Mouse (Mus musculus) ES-E14 (cell line): ENCODE results near the gene Nmrk2.

Experiments
- CHD2 ChIP-seq: IDR thresholded peaks from 2 replicates; pipeline ENCODE4 v1.6.1; 2014; ENCODE audit warnings: mild to moderate bottlenecking, low read depth, low read length, inconsistent platforms
- MAFK ChIP-seq: IDR thresholded peaks from 2 replicates; pipeline ENCODE4 v1.6.1; 2014; ENCODE audit warnings: mild to moderate bottlenecking, low read depth, low read length, inconsistent platforms; ENCODE audit not compliant: insufficient read depth
- ZC3H11A ChIP-seq: IDR thresholded peaks from 2 replicates; pipeline ENCODE4 v1.6.1; 2012; ENCODE audit warnings: low read depth, mild to moderate bottlenecking, inconsistent platforms, low read length, borderline replicate concordance
- ZNF384 ChIP-seq: IDR thresholded peaks from 2 replicates; pipeline ENCODE4 v1.6.1; 2012; ENCODE audit warnings: low read depth, low read length, inconsistent platforms

DNA sequence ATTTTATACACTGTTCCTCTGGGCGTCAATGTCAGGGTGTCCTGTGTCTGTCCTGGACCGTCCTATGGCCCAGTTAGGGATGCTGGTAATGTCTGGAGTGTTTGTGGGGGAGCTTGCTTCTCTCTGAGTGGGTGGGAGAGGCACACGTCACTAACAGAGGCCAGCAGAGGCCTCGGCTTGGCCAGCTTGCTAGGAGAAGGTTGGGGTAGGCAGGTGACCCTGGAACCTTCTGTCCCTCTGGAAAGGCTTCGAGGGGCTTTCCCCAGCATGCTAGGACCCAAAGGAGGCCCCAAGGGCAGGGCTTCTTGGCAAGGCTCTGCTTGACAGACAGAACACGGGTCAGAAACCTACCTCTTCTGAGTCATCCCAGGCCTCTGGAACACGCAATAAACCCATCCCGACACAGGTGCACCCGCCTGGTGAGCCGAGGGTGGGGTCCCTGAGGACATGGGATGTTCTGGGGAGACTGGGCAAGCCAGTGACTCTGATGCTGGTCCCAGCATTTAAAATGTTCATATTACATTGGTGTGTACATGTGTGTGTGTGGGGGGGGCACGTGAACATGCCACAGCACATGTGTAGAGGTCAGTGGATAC, 5.3 kb downstream of the Nmrk2 start:
- no peak for TF ChIP-seq ZC3H11A
- TF ChIP-seq ZNF384 = no peak
- no peak for TF ChIP-seq CHD2
- no peak for TF ChIP-seq MAFK
